Mouse (Mus musculus) hindbrain, embryonic 13.5 days (tissue): Measurements from ENCODE around the gene Bbs9. TPM values are rescaled to one million over a fixed set of nuclear protein-coding genes. Genes with fewer than 3 reads are reported as not detected.
A peak's percentile ranks its signal among the peaks of the same experiment; 100 is the strongest.
"Not testable (repeated sequence)": the region's sequence is repeated elsewhere in the genome, so short reads cannot be mapped to it uniquely, and the experiment has no call there.

Experiments
- ATAC-seq: fragments of 200-750 bp; cut with Nextera tagmentation; 2 replicates; pipeline ENCODE4 v1.8.0; 2017; ENCODE audit warnings: moderate TSS enrichment; ENCODE audit not compliant: low FRiP score
- H3K27ac ChIP-seq: fragments of 300-500 bp; sonication (generic); 2 replicates; pipeline ENCODE4 v1.5.1; 2015; ENCODE audit warnings: inconsistent platforms, mild to moderate bottlenecking, moderate library complexity
- H3K27me3 ChIP-seq: fragments of 300-500 bp; sonication (generic); 2 replicates; pipeline ENCODE4 v1.6.1; 2015; ENCODE audit warnings: mild to moderate bottlenecking, inconsistent platforms
- H3K36me3 ChIP-seq: fragments of 300-500 bp; sonication (generic); 2 replicates; pipeline ENCODE4 v1.6.1; 2015; ENCODE audit warnings: mild to moderate bottlenecking, inconsistent platforms
- H3K4me1 ChIP-seq: fragments of 300-500 bp; sonication (generic); replicated peaks from 2 replicates; pipeline ENCODE4 v1.6.1; 2015; ENCODE audit warnings: inconsistent platforms
- H3K4me2 ChIP-seq: fragments of 300-500 bp; sonication (generic); 2 replicates; pipeline ENCODE4 v1.6.1; 2015; ENCODE audit warnings: inconsistent platforms, mild to moderate bottlenecking, moderate library complexity
- H3K4me3 ChIP-seq: fragments of 300-500 bp; sonication (generic); 2 replicates; pipeline ENCODE4 v1.5.1; 2015; ENCODE audit warnings: mild to moderate bottlenecking, inconsistent platforms
- H3K9ac ChIP-seq: fragments of 300-500 bp; sonication (generic); 2 replicates; pipeline ENCODE4 v1.6.1; 2015; ENCODE audit warnings: mild to moderate bottlenecking, inconsistent platforms
- H3K9me3 ChIP-seq: fragments of 300-500 bp; sonication (generic); 2 replicates; pipeline ENCODE4 v1.6.1; 2016; ENCODE audit warnings: inconsistent platforms
- WGBS: fragments of 180-500 bp; shearing (Covaris S2); methylation state at CpG from one replicate; pipeline ENCODE4 v1.1.7; 2015; 5-methylcytosine and 5-hydroxymethylcytosine counted together
- polyA plus RNA-seq: library from polyadenylated mRNA; unstranded; fragments of >200 nt; fragmentation: Nextera tagmentation; extraction: Ambion mirVana; gene quantifications from 2 replicates; pipeline ENCODE4 v1.2.1, GENCODE M21; 2015

The Bbs9 gene
- polyA plus RNA-seq, 1 experiment from 2014 or later = 17.1 TPM

DNA sequence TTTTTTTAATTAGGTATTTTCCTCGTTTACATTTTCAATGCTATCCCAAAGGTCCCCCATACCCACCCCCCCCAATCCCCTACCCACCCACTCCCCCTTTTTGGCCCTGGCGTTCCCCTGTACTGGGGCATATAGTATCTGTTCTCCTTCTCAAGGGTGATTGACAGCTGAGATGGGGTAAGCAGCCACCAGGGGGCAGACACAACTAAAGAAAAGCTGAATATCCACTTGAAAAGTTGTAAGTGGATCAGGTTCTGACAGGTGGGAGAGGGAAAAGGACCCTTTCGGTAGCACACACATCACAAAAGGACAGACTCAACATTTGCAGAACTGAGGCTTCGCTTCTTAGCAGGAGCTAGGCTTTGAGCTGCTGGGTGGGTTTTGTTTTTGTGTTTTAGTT, 237.8 kb downstream of the Bbs9 start:
- not testable (repeated sequence) for H3K27me3 ChIP-seq

DNA sequence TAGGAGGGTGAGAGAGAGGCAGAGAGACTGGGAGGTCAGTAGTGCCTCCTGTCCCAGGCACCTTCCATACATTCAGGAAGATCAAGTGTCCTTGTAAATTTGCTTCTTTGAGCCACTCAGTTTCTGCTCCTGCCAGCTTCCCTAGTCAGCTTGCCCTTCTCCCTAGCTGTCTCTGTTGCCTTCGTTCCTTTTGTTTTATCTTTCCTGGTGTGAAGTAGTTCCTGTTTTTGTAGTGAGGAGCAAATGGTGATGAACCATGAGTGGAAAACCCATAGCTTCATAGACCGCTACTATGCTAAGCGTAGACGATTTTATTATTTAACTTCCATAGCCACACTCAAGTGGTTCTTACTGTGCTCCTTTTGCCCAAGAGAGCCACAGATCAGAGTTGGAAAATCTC, 242.1 kb downstream of the Bbs9 start:
- Histone ChIP-seq H3K4me1 (no peaks in the 10 kb centered on the region), H3K27me3 (no peaks in the 10 kb centered on the region), H3K4me3 (no peak overlapping the region), H3K27ac (no peak overlapping the region), H3K4me2 (no peak overlapping the region), H3K36me3 (no peaks in the 10 kb centered on the region), H3K9me3 (no peaks in the 10 kb centered on the region), H3K9ac (no peak overlapping the region)
- ATAC-seq = no peak
- 91% methylated on average over 4 of the region's 4 CpGs for WGBS

More for the DNA sequence above, 237.8 kb downstream of the Bbs9 start:
- H3K9me3 ChIP-seq, H3K4me1 ChIP-seq, H3K4me3 ChIP-seq, H3K9ac ChIP-seq, H3K27ac ChIP-seq, H3K4me2 ChIP-seq, H3K36me3 ChIP-seq: not testable (repeated sequence)
- 37% methylated on average over 4 of the region's 4 CpGs for WGBS
- ATAC-seq = 0 out of 2 replicates have a peak, but pooled peaks have one; percentile 16

DNA sequence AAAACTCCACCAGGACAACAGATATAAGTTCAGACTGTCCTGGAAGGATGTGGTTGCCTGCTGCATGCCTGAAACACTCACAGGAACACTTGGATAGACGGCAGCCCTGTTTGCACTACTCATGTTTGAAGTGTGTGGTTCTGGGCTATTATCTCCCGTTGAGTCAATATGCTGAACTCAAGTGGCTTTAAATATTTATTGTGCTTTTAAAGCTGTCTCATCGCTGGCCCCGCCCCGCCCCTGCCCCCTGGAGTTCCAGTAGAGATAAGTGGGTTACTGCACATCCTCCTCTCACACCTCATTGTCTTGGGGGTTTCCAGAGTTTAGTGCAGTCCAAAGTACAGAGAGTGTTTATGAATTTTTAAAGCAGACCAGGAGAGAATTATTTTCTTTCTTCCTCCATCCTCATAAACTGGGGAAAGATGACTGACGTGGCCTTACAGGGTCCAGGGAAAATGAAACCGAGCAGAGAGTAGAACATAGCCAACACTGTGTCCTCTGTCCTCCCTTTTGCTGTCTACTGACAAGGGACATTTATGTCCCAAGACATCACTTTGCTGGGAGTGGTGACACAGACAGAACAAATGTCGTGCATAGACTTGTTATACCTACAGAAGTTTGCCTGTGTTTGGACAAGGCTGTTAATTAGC, 242.8 kb downstream of the Bbs9 start:
- no peak for ATAC-seq
- 90% methylated on average over 8 of the region's 8 CpGs for WGBS
- Histone ChIP-seq H3K4me1 (no peaks in the 10 kb centered on the region), H3K9me3 (no peaks in the 10 kb centered on the region), H3K36me3 (no peaks in the 10 kb centered on the region), H3K27me3 (no peaks in the 10 kb centered on the region), H3K9ac (no peak overlapping the region), H3K4me3 (no peak overlapping the region), H3K27ac (no peak overlapping the region), H3K4me2 (no peak overlapping the region)

DNA sequence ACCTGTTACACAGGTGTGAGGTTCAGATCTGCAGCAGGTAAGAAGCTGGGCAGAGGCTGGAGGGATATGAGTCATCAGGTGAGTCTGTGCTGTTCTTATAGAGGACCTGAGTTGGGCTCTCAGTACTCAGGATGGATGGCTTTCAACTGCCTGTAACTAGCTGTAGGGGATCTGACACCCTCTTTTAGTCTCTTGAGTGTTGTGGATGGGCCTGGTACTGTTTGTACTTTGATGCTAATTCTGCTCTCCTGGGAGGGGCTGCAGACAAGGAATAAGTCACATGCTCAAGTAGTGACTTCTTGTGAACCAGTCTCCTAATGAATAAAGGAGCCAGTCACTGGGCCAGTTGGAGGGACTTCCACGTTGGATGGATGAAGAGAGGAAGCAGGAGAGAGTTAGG, 257.1 kb downstream of the Bbs9 start:
- peaks cover 4% of the 10 kb centered on the region; the same call in 1 of the 2 replicates for H3K4me1 ChIP-seq
- no peaks in the 10 kb centered on the region for H3K27me3 ChIP-seq
- no peak overlapping the region for H3K4me3 ChIP-seq
- H3K9ac ChIP-seq = no peak overlapping the region
- 41% methylated on average over 1 of the region's 1 CpGs for WGBS
- H3K4me2 ChIP-seq = no peak overlapping the region
- no peak overlapping the region for H3K27ac ChIP-seq
- ATAC-seq = no peak
- no peaks in the 10 kb centered on the region for H3K9me3 ChIP-seq
- H3K36me3 ChIP-seq = no peaks in the 10 kb centered on the region

DNA sequence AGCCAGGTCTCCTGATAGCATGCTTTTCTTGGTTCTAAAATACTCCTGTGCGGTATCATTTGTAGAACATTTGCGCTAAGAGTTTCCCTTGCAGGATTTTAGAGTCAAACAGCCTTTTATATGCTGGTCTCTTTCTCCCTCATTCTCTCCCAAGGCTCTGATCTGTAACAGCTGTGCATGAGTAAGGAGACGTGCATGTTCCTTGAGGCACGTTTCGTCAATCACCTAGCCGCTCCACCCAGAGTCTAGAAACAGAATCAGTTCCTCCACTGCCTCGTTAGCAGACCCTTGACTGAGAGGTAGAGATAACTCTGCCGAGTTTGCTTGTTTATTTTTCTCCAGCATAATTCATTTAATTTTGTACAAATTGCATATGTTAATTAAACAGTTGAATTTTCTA, 259.4 kb downstream of the Bbs9 start:
- no peak overlapping the region for H3K4me2 ChIP-seq

DNA sequence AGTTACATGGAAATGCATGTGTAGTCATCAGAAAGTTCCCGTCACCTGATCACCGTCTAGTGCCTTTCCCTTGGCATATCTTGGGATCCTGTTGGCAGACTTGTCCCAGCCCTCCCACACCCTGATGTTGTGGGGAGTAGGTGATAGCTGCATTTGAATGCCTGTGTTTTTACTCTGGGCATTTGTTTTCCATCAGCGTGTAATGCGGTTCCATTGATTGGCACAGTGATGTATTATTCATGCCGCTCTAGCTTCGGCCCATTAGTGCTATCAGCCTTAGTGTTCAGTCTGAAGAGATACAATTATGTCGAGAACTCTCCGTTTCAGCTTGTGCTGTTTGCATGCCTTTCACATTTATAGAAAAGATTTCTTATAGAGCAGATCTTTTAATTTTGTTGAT, 259.9 kb downstream of the Bbs9 start:
- Histone ChIP-seq H3K4me1 (peaks cover 4% of the 10 kb centered on the region; the same call in 1 of the 2 replicates), H3K4me3 (no peak overlapping the region), H3K27me3 (no peaks in the 10 kb centered on the region), H3K4me2 (no peak overlapping the region), H3K27ac (no peak overlapping the region), H3K36me3 (no peaks in the 10 kb centered on the region), H3K9me3 (no peaks in the 10 kb centered on the region), H3K9ac (no peak overlapping the region)
- peak; percentile 65 for ATAC-seq
- 25% methylated on average over 8 of the region's 8 CpGs for WGBS

More for the DNA sequence above, 259.4 kb downstream of the Bbs9 start:
- Histone ChIP-seq H3K27ac (0 out of 2 replicates have a peak overlapping the region, but pooled peaks have one; percentile 25), H3K9me3 (no peaks in the 10 kb centered on the region), H3K36me3 (no peaks in the 10 kb centered on the region), H3K27me3 (no peaks in the 10 kb centered on the region), H3K4me1 (peaks cover 4% of the 10 kb centered on the region; the same call in 1 of the 2 replicates), H3K4me3 (no peak overlapping the region), H3K9ac (no peak overlapping the region)
- 64% methylated on average over 8 of the region's 8 CpGs for WGBS
- no peak for ATAC-seq

DNA sequence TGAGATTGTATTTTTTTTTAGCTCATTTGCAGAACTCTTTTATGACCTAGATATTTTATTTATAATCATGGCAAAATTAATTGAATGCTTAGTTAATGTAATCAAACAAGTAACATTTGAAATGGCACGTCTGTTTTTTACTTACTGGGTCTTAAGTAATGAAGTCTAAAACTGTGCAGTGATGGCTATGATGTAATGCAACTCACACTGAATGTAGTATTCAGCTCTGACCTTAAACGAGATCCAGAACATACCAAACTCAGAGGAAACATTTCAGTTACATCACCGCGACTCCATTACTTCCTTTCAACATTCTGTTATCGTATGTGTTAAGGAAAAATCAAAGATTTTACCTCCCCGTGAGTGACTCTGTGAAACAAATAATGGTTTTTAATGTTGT, 262.4 kb downstream of the Bbs9 start:
- Histone ChIP-seq H3K27me3 (no peaks in the 10 kb centered on the region), H3K9me3 (no peaks in the 10 kb centered on the region), H3K4me1 (peaks cover 4% of the 10 kb centered on the region; the same call in 1 of the 2 replicates), H3K9ac (no peak overlapping the region), H3K4me3 (no peak overlapping the region), H3K4me2 (no peak overlapping the region), H3K27ac (no peak overlapping the region), H3K36me3 (no peaks in the 10 kb centered on the region)
- ATAC-seq = no peak
- 87% methylated on average over 6 of the region's 6 CpGs for WGBS

DNA sequence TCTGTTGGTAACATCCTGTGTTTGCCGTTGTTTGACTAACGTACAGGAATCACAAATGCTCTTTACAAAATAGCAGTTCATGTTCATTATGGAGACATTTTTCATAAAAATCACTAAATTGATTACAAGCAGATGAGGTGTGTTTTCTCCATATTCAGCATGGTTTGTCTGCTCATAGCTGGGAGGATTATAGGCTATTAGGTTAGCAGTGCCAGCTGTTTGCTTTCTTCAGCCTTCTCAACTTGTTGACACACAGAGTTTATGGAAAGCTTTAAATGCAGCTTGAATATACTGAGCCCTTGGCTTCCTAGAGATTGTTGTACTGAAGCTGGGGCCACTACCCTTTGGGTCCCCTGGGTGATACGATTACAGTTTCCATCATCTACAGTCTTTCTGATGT, 263.3 kb downstream of the Bbs9 start:
- H3K4me2 ChIP-seq = no peak overlapping the region
- H3K4me1 ChIP-seq = peaks cover 4% of the 10 kb centered on the region; the same call in 1 of the 2 replicates
- H3K27ac ChIP-seq = no peak overlapping the region
- no peak overlapping the region for H3K4me3 ChIP-seq
- H3K9ac ChIP-seq = no peak overlapping the region
- H3K36me3 ChIP-seq = no peaks in the 10 kb centered on the region
- H3K27me3 ChIP-seq = no peaks in the 10 kb centered on the region
- no peak for ATAC-seq
- 92% methylated on average over 3 of the region's 3 CpGs for WGBS
- no peaks in the 10 kb centered on the region for H3K9me3 ChIP-seq

DNA sequence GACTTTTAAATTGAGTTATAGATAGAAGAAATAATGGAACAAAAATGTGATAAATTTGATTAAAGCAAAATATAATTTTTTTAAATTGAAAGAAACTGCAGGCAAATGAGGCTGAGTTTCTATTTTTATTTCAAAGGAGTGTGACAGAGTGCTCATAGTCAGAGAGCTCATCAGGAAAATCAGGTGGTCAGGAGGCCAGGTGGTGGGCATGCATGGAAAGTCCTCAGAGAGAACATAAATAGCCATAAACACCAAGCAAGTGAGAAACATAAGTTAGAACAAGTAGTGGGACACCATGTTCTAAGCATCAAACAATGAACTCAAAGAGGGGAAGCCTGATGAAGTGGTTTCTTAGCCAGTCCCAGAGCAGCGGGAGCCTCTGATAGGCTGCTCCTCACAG, 266.5 kb downstream of the Bbs9 start:
- no peak overlapping the region for H3K9ac ChIP-seq
- no peak overlapping the region for H3K4me3 ChIP-seq
- no peaks in the 10 kb centered on the region for H3K4me1 ChIP-seq
- no peaks in the 10 kb centered on the region for H3K36me3 ChIP-seq
- ATAC-seq = no peak
- H3K27ac ChIP-seq = no peak overlapping the region
- WGBS = 88% methylated on average over 1 of the region's 1 CpGs
- no peaks in the 10 kb centered on the region for H3K27me3 ChIP-seq
- no peaks in the 10 kb centered on the region for H3K9me3 ChIP-seq
- H3K4me2 ChIP-seq = no peak overlapping the region

DNA sequence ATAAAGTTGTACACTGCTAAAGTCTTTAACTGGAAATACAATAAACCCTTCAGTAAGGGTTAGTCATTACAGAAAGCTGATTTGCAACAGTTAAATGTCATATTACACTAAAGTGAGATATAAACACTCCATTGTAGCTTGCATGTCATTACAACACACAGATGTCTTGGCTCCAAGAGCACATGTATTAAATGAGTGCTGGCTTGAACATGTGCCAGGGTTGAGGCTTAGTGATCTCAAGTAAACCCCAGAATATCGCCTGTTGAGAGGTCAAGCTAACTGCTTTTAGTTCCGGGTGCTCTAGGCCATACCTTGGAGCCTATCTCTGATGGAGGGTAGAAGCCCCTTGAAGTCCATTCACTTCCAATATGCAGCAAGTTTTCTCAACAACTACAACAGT, 273.1 kb downstream of the Bbs9 start:
- Histone ChIP-seq H3K9me3 (no peaks in the 10 kb centered on the region), H3K4me1 (no peaks in the 10 kb centered on the region), H3K4me2 (no peak overlapping the region), H3K9ac (no peak overlapping the region), H3K4me3 (no peak overlapping the region), H3K36me3 (no peaks in the 10 kb centered on the region), H3K27ac (no peak overlapping the region), H3K27me3 (no peaks in the 10 kb centered on the region)
- WGBS = 88% methylated on average over 2 of the region's 2 CpGs
- no peak for ATAC-seq

DNA sequence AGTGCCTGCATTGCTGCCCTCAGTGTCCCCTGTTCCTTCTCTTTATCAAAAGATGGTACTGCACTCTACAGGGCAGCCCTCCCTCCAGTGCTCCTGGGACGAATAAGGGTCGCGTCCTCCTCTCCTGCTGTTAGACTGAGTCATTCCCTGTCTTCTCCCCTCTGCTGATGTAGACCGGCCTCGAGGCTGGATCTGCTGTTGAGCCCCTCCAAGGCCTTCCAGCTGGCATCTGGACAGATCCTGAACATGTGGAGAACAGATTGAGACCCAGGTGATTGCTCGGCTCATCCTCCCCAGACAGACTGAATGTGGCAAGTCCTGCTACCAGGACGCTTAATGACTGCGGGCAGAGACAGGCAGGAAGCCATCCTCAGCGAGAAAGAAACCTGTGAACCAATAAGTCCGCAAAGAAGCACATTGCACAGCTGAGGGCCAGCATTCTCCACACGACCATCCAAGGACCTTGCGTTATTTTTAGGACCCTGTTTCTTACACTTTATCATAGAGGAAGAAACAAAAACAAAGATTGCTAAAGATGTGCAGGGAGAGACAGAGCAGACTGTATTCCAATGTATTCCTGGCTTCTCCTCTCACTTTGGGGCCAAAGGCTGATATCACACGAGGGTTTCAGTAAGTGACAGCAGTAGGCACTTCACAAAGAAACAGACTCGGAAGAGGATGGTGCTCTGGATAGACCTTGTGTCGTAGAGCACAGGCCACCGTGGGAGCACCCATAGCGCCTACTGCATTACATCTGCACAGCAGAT, 275.4 kb downstream of the Bbs9 start:
- Histone ChIP-seq H3K27me3 (no peaks in the 10 kb centered on the region), H3K4me1 (0 out of 2 replicates have a peak, but pooled peaks cover 4% of the 10 kb centered on the region), H3K36me3 (no peaks in the 10 kb centered on the region), H3K4me3 (no peak overlapping the region), H3K4me2 (no peak overlapping the region), H3K9ac (no peak overlapping the region), H3K9me3 (no peaks in the 10 kb centered on the region), H3K27ac (no peak overlapping the region)
- WGBS = 80% methylated on average over 17 of the region's 17 CpGs
- no peak for ATAC-seq

DNA sequence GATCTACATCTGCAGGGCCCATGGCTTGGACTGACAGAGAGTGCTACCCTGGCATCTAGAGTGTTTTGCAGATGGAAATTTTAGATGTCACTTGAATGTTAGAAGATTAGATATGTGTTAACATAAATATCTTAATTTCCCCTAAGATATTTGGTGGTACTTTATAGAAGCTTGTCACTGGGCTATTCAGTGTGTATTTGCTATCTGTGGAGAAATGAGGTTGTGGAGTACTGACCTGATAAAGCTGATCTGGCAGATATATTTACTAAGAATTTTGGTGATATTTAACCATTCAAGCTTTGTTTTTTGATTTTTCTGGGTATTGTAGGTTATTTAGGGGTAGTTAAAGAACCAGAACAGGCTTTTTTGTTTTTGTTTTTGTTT, 276.0 kb downstream of the Bbs9 start:
- no peak overlapping the region for H3K4me3 ChIP-seq
- no peaks in the 10 kb centered on the region for H3K36me3 ChIP-seq
- H3K9me3 ChIP-seq = no peaks in the 10 kb centered on the region
- no peaks in the 10 kb centered on the region for H3K27me3 ChIP-seq
- no peak overlapping the region for H3K27ac ChIP-seq
- no peak overlapping the region for H3K9ac ChIP-seq
- ATAC-seq = no peak
- H3K4me2 ChIP-seq = no peak overlapping the region
- H3K4me1 ChIP-seq = 0 out of 2 replicates have a peak, but pooled peaks cover 4% of the 10 kb centered on the region
